Mouse (Mus musculus) heart, adult 2 months (tissue): ENCODE results near the gene Olfr1123.

Experiments
- CTCF ChIP-seq: fragments of 200-600 bp; IDR thresholded peaks from 2 replicates; pipeline ENCODE4 v1.8.1; 2022; ENCODE audit warnings: antibody characterized with exemption, mild to moderate bottlenecking, moderate library complexity
- EP300 ChIP-seq: fragments of 200-500 bp; IDR thresholded peaks from 2 replicates; pipeline ENCODE4 v1.6.1; 2011; ENCODE audit warnings: low read depth, low read length, control low read depth; ENCODE audit not compliant: insufficient read depth
- POLR2A ChIP-seq: fragments of 200-500 bp; IDR thresholded peaks from 2 replicates; pipeline ENCODE4 v1.6.1; 2011; ENCODE audit warnings: mild to moderate bottlenecking, low read depth, low read length, control low read depth; ENCODE audit not compliant: insufficient read depth

DNA sequence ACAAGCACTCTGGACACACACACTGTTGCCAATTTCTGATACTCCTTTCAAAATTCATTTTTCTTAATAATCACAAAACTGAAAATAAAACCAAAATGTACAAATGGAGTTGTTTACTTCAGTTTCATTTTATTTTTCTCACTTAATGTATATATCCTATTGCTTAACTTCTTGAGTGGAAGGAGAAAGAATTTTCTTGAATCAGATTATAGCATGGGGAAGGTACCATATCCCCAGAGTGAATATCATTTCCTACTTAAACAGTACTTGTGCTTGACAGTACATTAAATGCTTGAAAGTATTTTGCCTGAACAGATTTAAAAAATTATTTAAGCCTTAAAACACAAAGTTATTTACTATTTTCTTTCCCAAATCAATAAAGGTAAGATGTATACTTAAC, 37.2 kb downstream of the Olfr1123 start, which contains the start of gene Olfr1126:
- TF ChIP-seq CTCF: no peak
- no peak for TF ChIP-seq EP300
- no peak for TF ChIP-seq POLR2A
